Mouse (Mus musculus) lung, adult 2 months (tissue): ENCODE measurements around the gene Ovol2. TPM values are rescaled to one million over a fixed set of nuclear protein-coding genes. Genes with fewer than 3 reads are reported as not detected.

Source experiments
- DNase-seq: peaks from one replicate; pipeline ENCODE4 v3.0.0; 2022
- H3K4me1 ChIP-seq: fragments of 200-500 bp; 2 replicates; pipeline ENCODE4 v1.6.1; 2011; ENCODE audit warnings: low read length; ENCODE audit not compliant: control insufficient read depth, insufficient read depth
- H3K4me3 ChIP-seq: fragments of 200-500 bp; replicated peaks from 2 replicates; pipeline ENCODE3; 2011; ENCODE audit warnings: low read depth, mild to moderate bottlenecking, control low read depth, low read length; ENCODE audit errors: extremely low read depth
- CTCF ChIP-seq: fragments of 200-500 bp; IDR thresholded peaks from 2 replicates; pipeline ENCODE4 v1.5.1; 2011; ENCODE audit warnings: mild to moderate bottlenecking, low read length, control low read depth; ENCODE audit not compliant: insufficient read depth
- POLR2A ChIP-seq: fragments of 200-500 bp; IDR thresholded peaks from 2 replicates; pipeline ENCODE4 v1.6.1; 2011; ENCODE audit warnings: low read depth, mild to moderate bottlenecking, control low read depth, low read length, borderline replicate concordance; ENCODE audit errors: extremely low read depth
- WGBS: fragments of 180-500 bp; shearing (Covaris S2); methylation state at CpG from one replicate; pipeline ENCODE4 v1.1.7; 2018; 5-methylcytosine and 5-hydroxymethylcytosine counted together
- polyA plus RNA-seq: library from polyadenylated mRNA; depleted of rRNA; stranded (reverse); fragments of >200 nt; gene quantifications from 2 replicates; pipeline ENCODE4 v1.2.3, GENCODE M21; 2012

Gene Ovol2
- polyA plus RNA-seq, 1 experiment: 6.7 TPM

- DNase-seq: no peak
- Histone ChIP-seq H3K4me1 (no peaks in the 10 kb centered on the region), H3K4me3 (no peak overlapping the region)
- no peak for TF ChIP-seq CTCF
- TF ChIP-seq POLR2A: no peak
- 76% methylated on average over 11 of the region's 11 CpGs for WGBS
Observed at GRCm38 (mm10) chr2:144291600-144292305, 40.2 kb downstream of the Ovol2 start.

GRCm38 (mm10) chr2:144290321-144290720 is 41.6 kb downstream of the Ovol2 start:
- DNase-seq: no peak
- 78% methylated on average over 7 of the region's 7 CpGs for WGBS
- Histone ChIP-seq H3K4me3 (no peak overlapping the region), H3K4me1 (no peaks in the 10 kb centered on the region)
- TF ChIP-seq POLR2A (no peak), CTCF (no peak)

GRCm38 (mm10) chr2:144281417-144281816 is 50.5 kb downstream of the Ovol2 start:
- DNase-seq: no peak
- Histone ChIP-seq H3K4me3 (no peak overlapping the region), H3K4me1 (no peaks in the 10 kb centered on the region)
- TF ChIP-seq POLR2A: no peak
- no peak for TF ChIP-seq CTCF
- WGBS: 76% methylated on average over 3 of the region's 3 CpGs

GRCm38 (mm10) chr2:144280568-144280967 is 51.4 kb downstream of the Ovol2 start:
- no peaks in the 10 kb centered on the region for H3K4me1 ChIP-seq
- WGBS: 77% methylated on average over 3 of the region's 3 CpGs
- no peak for TF ChIP-seq CTCF
- no peak overlapping the region for H3K4me3 ChIP-seq
- no peak for DNase-seq

DNA sequence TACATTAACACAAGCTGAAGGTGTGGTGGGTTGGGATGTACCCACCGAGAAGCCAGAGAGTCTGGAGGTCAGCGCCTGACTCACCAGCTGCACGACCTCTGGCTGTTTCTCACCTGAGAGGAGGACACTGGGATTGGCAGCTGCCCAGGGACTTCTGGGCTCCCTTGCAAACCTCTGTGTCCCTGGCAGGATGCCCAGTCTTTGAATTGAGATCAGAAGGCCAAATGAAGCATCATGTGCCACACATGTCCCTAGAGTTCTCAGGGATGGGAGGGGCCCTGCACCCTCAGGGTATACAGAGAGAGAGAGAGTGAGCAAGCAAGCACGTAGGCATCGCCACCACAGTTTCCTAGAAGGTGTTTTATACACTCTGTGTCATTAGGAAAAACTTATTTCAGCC is 52.2 kb downstream of the Ovol2 start:
- no peak overlapping the region for H3K4me3 ChIP-seq
- 48% methylated on average over 5 of the region's 5 CpGs for WGBS
- no peaks in the 10 kb centered on the region for H3K4me1 ChIP-seq
- DNase-seq: no peak
- TF ChIP-seq CTCF (no peak), POLR2A (no peak)

DNA sequence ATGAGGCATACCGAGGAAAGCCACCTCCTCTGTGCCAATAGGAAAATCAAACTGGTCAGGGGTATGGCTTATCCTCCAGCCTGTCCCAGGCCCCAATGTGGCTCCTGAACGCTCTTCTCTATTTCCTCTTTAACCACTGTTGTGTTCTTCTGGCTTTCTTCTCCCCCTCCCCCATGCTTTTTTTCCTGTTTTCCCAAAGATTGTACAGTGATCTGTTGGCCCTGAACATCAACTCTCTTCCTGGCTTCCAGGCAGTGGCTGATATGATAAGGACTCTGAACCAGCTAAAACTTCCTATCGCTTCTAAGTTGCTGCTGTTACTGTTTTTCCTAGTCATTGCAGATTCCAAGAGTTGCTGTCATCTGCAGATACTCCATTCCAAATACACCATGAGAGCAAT is 55.1 kb downstream of the Ovol2 start:
- Histone ChIP-seq H3K4me1 (no peaks in the 10 kb centered on the region), H3K4me3 (no peak overlapping the region)
- TF ChIP-seq CTCF (no peak), POLR2A (no peak)
- WGBS: 74% methylated on average over 3 of the region's 3 CpGs
- no peak for DNase-seq

DNA sequence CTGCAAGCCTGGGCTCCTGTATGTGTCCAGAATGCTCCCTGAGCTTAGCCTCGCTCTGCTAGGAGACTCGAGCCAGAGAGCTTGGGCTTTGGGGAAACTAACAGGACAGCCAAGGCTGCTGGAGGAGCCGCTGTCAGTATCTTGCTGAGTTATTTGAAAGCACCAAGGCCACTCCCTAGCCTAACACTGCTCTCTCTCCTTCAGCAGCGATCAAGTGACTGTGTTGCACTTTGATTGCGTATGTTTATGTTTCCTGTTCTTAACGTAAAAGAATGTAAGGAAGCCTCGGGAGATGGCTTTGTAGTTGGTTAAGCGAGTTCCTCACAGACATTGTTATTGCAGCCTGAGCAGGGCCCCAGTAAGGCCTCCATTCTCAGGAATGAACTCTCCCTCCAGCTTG is 57.2 kb downstream of the Ovol2 start:
- H3K4me1 ChIP-seq: no peaks in the 10 kb centered on the region
- no peak overlapping the region for H3K4me3 ChIP-seq
- 25% methylated on average over 8 of the region's 8 CpGs for WGBS
- DNase-seq: no peak
- TF ChIP-seq POLR2A (no peak), CTCF (no peak)

DNA sequence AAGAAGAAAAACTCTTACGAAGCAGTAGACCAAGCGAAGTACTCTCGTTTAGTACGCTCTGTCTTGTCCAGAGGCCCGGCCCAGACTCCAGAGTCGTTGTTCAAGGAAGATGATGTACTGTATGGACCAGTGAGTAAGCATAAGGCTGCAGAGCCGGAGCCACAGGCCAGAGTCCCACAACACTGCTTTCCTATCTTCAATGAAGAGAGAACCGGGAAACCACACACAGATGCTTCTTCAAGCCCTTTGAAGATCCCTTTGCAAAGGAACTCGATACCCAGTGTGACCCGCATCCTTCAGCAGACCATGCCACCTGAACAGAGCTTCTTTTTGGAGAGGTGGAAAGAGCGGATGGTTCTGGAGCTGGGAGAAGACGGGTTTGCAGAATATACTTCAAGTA is 59.9 kb downstream of the Ovol2 start:
- H3K4me1 ChIP-seq: no peaks in the 10 kb centered on the region; the same call in 1 of the 2 replicates
- DNase-seq: no peak
- TF ChIP-seq CTCF (no peak), POLR2A (no peak)
- H3K4me3 ChIP-seq: no peak overlapping the region
- 90% methylated on average over 12 of the region's 12 CpGs for WGBS

DNA sequence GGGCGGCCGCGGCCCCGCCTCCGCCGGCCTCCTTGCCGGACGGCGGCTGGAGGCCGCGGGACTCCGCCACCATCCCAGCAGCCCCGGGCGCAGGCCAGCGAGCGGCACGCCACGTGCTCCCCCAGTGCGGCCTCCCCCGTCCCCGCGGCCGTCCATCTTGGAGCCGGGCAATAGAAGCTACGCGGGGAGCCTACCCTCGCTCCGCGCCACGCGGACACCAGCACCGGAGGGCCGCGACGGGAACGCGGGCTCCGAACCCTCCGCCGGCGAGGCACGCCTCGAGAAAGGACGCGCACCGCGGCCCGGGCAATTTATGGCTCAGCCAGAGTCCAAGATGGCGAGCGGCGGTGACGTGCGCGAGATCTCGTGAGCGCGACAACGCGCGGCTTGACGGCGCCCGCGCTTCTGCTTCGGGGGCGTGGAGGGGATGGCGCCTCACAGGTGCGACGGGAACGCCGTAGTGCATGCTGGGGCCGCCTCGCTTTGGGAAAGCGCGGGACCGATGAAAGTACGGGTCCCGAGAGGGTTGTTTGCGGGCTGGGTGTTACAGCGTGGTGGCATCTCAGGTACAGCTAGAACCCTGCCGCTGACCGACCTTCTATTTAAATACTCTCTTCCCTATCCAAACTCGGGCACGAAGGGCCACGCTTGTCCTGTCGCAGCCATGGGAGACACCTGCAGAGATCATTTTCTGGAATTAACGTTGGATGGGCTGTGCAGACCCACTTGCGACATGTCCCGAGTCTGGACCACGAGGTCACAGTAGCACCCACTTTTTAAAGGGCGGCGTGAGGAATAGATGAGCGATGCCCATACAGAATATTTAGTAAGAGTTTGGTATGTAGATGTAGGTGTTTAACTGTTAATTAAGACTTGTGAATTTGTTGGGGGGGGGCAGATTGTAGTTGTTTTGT is 61.2 kb downstream of the Ovol2 start, which contains the start of the genes Mgme1 and Snx5:
TSS of gene Mgme1 (plus strand) at position 157 of the 914 bp plus-strand sequence.
TSS of gene Snx5 (minus strand) at position 400 of the 914 bp plus-strand sequence.
- H3K4me1 ChIP-seq: peaks cover 2% of the 10 kb centered on the region; the same call in 1 of the 2 replicates
- whole genome bisulfite sequencing: under 1% methylated on average over 93 of the region's 93 CpGs
- peak within 1 kb of the TSS; percentile 90 for H3K4me3 ChIP-seq
- DNase-seq: peak; percentile 95
- peak; percentile 66; the same call in 1 of the 2 replicates for TF ChIP-seq POLR2A
- no peak for TF ChIP-seq CTCF
